Comparison of ENCODE assay signal across 15 mouse cellular contexts in genomic region chr6:34664749-34665148, GRCm38 (mm10).
"Had no signal": no experiment of that assay in that cellular context is flagged by ENCODE, and none has a peak within 500 bp of the region (broad histone marks: within the 10 kb centered on the region; RNA-seq: fewer than 3 reads in every experiment).

No protein-coding gene starts in this region.

- H3K4me3 ChIP-seq: neural tube, embryonic 15.5 days; stomach, embryonic 15.5 days had no signal

- H3K4me1 ChIP-seq: neural tube, embryonic 15.5 days had no signal

- H3K27ac ChIP-seq: neural tube, embryonic 15.5 days; stomach, embryonic 15.5 days; stomach, postnatal 0 days had no signal

- H3K9ac ChIP-seq: neural tube, embryonic 15.5 days; stomach, embryonic 15.5 days had no signal

- H3K36me3 ChIP-seq: neural tube, embryonic 15.5 days; stomach, embryonic 15.5 days had no signal

- H3K9me3 ChIP-seq: neural tube, embryonic 15.5 days; stomach, embryonic 15.5 days had no signal

- H3K4me2 ChIP-seq: neural tube, embryonic 15.5 days; stomach, embryonic 15.5 days had no signal

- H3K27me3 ChIP-seq: neural tube, embryonic 15.5 days; stomach, embryonic 15.5 days had no signal

- DNase-seq: retina, postnatal 1 day; right cerebral cortex, adult 18-20 months; right cerebral cortex, postnatal 14 days; right cerebral cortex, postnatal 25 days; right cerebral cortex, postnatal 4 days; spleen, adult 18-20 months; thymus, adult 18-20 months; thymus, adult 2 months; thymus, postnatal 14 days; thymus, postnatal 25 days; thymus, postnatal 36 days; thymus, postnatal 4 days had no signal
